Mouse (Mus musculus) CH12F3 (cell line): Measurements from ENCODE around the gene Rinl.

Experiments
- in situ Hi-C: fragments of 300-500 bp; cut with MboI; formaldehyde crosslinking; loops from 2 replicates; pipeline ENCODE4 v1.14.3; 2020; ENCODE audit warnings: low sequenced_read_pairs

Gene Rinl

DNA sequence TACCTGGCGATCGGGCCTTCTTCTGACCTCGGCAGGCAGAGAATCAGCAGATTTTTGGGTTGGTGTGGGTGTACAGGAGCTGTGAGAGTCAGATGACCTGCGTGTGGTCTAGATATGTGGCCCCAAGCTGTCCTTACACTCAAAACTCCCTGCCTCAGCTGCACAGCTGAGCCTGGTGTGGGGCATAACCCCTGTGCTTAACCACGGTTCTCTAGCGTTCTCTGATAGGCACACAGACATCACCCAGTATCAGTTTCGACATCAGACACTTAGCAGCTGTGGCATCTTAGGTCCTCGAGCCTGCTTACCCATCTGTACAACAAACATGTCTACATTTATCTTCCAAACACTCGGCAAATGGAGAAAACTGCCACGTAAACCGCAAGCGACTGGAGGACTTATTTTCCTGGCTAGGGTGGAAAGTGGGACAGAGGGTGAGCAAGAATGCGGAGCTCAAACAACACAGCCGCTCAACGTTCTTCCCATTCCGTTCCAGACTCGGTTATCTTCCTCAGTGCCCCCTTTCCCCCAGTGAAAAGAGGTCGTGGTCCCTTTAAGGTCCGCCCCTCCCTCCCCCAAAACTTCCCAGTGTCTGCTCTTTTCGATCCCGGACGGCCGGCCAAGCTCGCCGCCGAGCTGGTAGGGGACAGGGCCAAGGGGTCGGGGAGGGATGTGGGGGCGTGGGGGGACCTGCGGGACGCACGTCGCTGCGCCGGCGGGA, 19.6 kb downstream of the Rinl start, which contains the start of gene Hnrnpl:
Gene Hnrnpl (plus strand): TSS at position 321 of the 721 bp plus-strand sequence.
- in situ Hi-C loops, result no loop called here

DNA sequence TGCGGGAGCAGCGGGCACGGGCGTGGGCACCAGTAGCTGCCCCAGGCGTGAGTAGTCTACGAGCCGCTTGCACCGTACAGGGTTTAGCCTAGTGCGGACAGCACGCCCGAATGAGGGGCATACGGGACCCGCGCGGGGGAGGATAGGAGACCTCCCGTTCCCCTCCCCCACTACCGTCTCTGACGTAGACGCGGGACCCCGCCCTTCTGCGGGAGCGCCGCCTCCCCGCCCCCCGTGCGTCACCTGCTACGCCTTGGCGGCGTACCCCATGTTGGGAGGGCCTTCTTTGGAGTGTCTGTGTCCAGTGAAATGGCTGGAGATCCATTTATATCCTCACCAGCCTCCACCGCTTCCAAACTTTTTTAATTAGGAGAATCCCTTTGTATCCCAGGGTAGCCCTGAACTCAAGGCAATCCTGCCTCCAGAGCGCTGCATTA, 20.2 kb downstream of the Rinl start:
- in situ Hi-C loops, result no loop called here

DNA sequence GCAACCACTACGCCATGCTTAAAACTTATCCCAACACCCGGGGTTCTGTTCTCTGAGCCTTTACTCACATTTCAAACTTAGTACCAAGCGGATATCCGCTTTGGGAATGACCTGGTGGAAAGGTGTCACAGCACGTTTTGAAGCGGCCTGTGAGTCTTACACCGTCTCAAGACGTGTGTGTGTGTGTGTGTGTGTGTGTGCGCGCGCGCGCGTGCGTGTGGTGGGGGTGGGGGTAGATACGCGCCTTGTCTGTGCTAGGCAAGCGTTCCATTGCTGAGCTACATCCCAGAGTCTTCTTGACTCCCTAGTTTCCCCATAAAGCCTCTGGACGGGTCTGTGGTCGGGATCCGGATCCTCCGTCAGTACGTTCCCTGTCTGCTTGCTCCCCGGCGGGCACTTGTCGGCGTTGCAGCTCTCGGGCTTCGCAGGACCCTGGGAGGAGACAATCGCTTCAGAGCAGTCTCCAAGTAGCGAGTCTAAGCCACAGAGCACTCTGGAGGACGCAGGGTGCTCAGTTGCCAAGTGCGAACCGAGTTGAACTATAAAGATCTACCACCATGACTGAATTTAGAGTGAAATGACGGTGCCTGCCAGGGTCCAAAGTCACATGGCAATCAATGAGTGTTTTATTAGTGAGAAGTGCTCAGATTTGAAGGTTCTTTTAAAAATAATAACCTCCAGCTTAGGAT, 20.8 kb downstream of the Rinl start:
- in situ Hi-C loops, result no loop called here

GRCm38 (mm10) chr7:28810107-28811066, 21.6 kb downstream of the Rinl start:
- in situ Hi-C loops, result no loop called here

- in situ Hi-C loops, result no loop called here
Observed at GRCm38 (mm10) chr7:28811228-28811627, 22.5 kb downstream of the Rinl start.

DNA sequence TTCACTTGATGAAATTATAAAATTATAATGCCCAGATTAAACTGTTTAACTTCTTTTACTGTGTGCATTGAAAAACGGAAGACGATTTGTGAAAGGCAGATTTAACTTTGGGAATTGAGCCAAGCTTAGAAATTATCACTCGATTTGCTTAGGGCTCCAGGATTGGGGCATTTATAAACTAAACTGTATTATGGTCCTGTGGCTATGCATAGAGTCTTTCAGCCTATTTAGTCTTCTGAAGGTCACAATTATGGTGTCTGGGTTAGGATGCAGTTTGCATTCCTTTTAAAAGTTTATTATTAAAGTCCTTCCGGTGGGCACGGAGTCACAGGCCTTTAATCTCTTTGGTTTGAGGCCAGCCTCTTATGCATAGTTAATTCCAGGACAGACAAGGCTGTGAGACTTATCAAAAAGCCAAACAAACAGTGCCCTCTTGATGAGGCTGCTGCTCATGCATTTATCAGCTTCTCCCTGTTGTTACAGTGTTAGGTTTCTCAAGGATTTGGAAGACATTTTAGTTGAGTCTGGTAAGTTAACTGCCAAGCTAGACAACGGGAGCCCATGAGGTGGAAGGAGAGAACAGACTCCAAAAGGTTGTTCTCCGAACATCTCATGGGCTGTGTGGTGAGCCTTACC, 23.0 kb downstream of the Rinl start:
- in situ Hi-C loops, result no loop called here

DNA sequence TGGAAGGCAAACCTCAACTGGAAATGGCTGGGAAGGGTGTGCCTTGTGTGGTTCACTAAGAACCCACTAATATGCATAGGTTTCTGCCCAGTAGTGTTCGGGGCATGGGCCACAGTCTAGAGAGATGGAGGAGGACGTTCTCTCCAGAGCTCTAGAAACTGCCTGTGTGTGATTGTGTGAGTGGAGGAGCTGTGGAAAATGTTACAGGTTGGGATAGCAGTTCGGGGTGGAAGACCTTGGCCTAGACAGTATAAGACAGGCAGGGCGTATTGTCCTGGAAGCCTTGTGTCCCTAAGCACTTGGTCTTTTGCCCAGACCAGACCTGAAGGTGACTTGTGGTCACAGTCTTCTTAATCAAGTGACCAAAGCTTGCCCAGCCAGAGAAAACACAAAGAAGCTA, 23.7 kb downstream of the Rinl start:
- in situ Hi-C loops, result no loop called here

DNA sequence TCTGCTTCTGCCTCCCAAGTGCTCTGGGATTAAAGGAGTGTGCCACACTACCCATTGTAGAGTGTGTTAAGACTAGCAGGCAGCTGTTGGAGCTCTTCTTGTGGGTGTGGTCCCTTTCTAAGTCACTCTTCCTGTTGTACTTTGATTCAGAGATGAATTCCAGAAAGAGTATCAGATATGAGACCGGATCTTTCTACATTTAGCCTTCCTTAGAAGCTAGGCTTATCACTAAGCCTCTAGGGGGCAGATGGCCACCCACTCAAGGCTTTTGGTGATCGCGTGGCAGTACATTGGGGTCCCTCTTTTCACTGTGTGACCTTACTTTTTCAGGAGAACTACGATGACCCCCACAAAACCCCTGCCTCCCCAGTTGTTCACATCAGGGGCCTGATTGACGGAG, 24.2 kb downstream of the Rinl start:
- in situ Hi-C loops, result no loop called here

DNA sequence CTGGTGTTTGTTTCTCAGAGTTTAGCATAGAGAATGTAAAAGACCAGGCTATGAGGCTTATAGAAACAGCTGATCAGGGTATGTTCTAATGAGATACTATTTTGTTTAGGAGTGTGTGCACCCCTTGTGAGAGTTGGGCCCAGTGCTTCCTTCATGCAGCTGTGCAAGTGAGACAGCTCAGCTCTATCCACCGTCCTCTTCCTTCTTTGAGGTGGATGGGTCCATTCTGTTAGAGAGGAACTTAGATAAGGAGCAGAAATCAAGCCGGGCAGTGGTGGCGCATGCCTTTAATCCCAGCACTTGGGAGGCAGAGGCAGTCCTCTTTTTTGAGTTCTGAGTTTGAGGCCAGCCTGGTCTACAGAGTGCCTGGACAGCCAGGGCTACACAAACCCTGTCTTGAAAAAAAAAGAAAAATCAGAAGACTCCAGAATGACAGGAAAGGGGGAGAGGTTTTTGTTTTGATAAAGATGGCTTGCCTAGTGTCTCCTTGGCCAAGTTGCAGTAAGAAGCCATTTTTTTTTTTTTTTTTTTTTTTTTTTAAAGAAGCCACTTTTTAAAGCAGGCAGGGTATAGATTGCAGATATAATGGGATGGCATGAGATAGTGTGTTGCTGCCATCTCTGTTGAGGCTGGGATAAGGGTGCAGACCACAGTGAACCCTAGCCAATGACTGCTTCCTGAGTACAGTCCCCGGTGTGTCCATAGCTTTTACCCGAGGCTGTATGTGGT, 25.7 kb downstream of the Rinl start:
- in situ Hi-C loops, result no loop called here

- in situ Hi-C loops, result no loop called here
Observed at GRCm38 (mm10) chr7:28815230-28815629, 26.5 kb downstream of the Rinl start.

DNA sequence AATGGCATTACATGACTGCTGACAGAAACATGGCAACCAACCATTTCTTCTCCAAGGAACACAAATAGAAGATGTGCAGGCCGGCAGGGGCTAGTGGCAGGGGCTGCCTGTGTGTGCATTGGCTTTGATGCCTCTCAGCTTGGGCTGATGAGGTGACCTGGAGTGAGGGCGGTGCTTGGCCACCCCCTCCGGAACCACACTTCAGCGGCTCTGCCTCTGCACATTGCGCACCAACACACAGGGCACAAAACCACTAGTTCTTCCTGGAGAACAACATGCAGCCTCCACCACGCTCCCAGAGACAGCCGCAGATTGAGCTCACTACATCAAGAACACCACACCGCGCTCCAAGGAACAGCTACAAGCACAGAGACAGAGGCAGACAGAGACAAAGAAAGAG, 27.4 kb downstream of the Rinl start:
- in situ Hi-C loops, result no loop called here

GRCm38 (mm10) chr7:28816920-28817319, 28.2 kb downstream of the Rinl start:
- in situ Hi-C loops, result no loop called here

GRCm38 (mm10) chr7:28817524-28817923, 28.8 kb downstream of the Rinl start:
- in situ Hi-C loops, result no loop called here

- in situ Hi-C loops, result no loop called here
Observed at GRCm38 (mm10) chr7:28817957-28818356, 29.2 kb downstream of the Rinl start.

DNA sequence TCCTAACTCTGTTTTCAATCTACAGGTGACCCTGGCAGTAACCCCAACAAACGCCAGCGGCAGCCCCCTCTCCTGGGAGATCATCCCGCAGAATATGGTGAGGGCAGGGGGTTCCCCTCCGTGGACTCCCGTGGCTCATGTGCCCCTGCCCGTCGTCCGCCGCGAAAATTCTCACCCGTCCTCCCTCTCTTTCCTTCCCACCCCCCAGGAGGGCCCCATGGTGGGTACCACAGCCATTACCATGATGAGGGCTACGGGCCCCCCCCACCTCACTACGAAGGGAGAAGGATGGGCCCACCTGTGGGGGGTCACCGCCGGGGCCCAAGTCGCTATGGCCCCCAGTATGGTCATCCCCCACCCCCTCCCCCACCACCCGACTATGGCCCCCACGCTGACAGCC, 29.7 kb downstream of the Rinl start:
- in situ Hi-C loops, result no loop called here

DNA sequence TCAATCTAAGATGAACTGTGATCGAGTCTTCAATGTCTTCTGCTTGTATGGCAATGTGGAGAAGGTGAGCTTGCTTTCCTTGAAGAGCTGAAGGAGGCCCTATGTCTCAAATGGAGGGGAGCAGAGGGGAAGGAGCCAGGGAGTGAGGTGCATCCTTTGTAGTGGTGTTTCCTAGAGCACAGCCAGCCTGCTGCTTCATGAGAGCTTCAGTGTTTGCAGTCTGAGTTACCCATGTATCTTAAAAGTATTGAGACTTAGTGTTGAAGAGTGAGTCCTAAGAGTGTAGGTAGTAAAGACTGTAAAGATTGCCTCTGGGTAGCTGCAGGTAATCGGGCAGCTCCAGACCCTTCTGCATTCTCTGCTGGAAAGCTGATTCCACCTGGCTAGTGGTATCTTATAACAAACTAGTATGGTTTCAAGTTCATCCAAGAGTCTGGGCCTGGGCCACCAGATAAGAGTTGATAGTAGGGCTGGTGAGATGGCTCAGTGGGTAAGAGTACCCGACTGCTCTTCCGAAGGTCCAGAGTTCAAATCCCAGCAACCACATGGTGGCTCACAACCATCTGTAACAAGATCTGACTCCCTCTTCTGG, 30.2 kb downstream of the Rinl start:
- in situ Hi-C loops, result no loop called here

- in situ Hi-C loops, result no loop called here
Observed at GRCm38 (mm10) chr7:28819571-28819970, 30.8 kb downstream of the Rinl start.

GRCm38 (mm10) chr7:28820358-28821260, 31.8 kb downstream of the Rinl start:
- in situ Hi-C loops, result no loop called here
